Mouse (Mus musculus): ENCODE data around the gene Ncaph2.

Gene Ncaph2

GRCm38 (mm10) chr15:89341678-89342077 lies 13.8 kb upstream of the Ncaph2 start:
- DNase-seq (ENCODE audit: extremely low spot score, low spot score): no peak

GRCm38 (mm10) chr15:89343325-89343724 lies 12.2 kb upstream of the Ncaph2 start:
- DNase-seq (ENCODE audit: extremely low spot score, low spot score): no peak

DNA sequence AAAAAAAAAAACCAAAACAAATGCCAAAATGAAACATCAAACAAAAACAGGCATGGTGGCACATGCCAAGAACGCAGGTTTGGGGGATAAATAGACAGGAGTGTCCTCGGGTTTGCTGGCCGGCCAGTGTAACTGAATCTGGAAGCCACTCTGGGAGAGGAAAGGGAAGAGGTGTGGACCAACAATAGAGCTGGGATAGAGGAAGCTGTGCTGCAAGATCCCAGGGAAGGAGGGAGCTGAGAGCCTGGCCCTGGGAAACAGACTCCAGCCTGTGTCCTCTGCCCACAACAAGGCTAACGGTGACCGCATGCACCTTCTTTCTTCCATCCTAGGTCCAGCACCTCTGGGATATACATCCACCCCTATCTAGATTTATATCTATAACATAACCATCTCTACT lies 5.1 kb upstream of the Ncaph2 start:
- DNase-seq (ENCODE audit: extremely low spot score, low spot score): no peak

- no peak for DNase-seq (ENCODE audit: extremely low spot score, low spot score)
These were observed 4.2 kb upstream of the Ncaph2 start for GRCm38 (mm10) chr15:89351302-89351701.

DNA sequence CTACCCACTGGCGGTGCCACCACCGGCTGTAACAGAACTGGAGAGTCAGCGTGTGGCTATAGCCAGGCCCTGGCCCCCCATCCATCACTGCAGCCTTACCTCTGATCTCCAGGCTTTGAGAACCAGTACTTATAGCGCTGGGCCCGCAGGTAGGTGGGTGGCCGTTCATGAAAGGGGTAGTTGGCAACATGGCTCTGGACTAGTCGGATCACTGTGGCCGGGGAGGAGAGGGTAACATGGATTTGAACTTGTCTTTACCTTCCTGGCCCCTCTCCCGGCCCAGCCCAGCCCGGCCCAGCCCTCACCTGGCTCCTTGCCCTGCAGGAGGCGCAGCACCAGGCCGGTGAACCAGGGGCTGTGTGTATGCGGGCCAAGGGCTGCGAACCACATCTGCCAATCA lies 3.5 kb upstream of the Ncaph2 start:
- no peak for DNase-seq (ENCODE audit: extremely low spot score, low spot score)

DNA sequence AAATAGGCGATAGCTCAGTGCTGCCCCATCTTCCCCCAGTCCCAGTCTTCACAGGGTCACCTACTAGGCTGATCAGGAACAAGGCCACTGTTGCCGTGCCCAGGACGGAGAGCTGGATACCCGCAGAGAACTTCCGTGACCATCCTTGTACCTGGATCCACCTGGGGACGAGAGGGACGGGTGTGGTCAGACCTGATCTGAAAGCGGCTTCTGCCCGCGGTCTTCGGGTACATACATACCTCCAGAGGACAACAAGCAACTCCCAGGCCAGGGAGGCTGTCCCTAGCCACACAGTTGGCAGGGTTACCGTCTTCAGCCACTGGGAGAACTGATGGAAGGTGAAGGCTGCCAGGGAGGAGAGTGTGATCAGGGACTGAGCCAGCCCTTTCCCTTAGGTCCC lies 2.7 kb upstream of the Ncaph2 start:
- DNase-seq (ENCODE audit: extremely low spot score, low spot score): no peak

DNA sequence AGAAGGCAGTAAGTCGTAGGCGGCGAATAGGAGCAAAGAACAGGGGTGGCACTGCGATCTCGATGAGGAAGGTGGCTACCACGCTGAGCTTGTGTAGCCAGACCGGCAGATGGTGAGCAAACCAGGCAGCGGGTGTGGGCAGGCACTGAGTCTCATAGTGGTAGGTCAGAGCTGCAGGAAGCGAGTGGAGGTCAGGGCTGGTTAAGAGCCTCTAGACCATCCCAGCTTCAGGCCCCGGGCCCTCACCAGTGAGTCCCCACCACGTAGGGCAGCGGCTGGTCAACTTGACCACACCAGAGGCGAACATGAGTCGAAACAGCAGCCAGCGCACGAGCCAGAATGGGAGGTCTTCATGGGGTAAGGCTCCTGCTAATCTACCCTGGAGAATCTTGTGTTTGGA lies 1.7 kb upstream of the Ncaph2 start:
- DNase-seq (ENCODE audit: extremely low spot score, low spot score): no peak

DNA sequence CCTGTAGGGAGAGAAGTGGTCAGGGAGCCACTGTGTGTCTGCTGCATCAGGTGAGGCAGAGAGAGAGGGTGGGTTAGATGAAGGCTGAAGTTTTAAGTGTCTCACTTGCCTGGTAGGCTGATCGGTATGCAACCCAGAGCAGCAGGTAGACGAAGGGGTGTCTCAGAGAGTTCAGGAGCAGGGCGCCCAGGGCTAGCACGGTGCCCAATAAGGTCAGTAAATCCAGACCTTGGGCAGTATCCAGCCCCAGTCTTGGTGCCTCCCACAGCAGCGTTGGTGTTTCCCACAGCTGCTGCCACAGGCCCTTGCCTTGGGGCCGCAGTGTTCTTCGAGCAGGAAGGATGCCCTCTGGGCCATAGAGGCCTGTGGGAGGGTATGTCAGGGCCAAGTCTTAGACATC lies 1.1 kb upstream of the Ncaph2 start:
- DNase-seq (ENCODE audit: extremely low spot score, low spot score): no peak

DNA sequence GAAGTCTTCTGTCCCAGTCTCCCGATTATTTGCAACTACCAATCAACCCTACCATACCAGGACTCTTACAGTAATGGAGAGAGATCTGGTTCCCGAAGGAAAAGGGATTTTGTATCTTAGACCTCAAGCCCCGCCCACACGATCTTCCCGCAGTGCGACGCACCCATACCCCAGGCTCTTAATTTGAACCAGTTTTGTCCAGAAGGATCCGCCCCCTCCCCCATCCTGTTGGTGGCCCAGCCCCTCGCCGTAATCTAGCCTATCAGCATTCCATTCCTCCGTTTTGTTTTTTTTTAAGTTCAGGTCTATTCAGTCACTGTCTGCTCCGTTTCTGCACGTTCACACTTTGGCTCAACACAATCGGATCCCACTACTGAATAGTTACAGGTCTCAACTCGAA lies 853 bp downstream of the Ncaph2 start:
- peak; percentile 88 for DNase-seq (ENCODE audit: extremely low spot score, low spot score)

GRCm38 (mm10) chr15:89358784-89359183 lies 3.3 kb downstream of the Ncaph2 start:
- no peak for DNase-seq (ENCODE audit: extremely low spot score, low spot score)

- no peak for DNase-seq (ENCODE audit: extremely low spot score, low spot score)
These were observed 7.5 kb downstream of the Ncaph2 start for GRCm38 (mm10) chr15:89363051-89363450.

- no peak for DNase-seq (ENCODE audit: extremely low spot score, low spot score)
These were observed 9.6 kb downstream of the Ncaph2 start for GRCm38 (mm10) chr15:89365141-89365551.

DNA sequence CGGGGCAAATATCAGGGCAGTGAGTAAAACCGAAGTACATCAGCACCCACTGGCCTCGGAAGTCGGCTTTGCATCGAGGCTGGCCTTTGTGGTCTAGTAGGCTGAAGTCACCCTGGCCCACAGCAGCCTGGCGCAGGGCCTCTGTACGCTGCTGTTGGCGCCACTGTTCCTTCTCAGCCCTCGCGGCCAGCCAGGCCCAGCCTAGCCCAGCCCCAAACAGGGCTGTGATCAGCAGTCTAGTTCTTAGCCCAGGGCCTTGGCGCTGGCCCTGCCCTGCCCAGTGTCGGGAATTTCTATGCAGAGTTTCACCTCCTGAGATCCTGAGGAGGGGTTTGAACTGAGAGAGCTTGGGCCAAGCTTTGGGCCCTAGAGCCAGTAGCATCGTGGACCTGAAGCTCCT lies 16.5 kb downstream of the Ncaph2 start:
- DNase-seq (ENCODE audit: extremely low spot score, low spot score): no peak

DNA sequence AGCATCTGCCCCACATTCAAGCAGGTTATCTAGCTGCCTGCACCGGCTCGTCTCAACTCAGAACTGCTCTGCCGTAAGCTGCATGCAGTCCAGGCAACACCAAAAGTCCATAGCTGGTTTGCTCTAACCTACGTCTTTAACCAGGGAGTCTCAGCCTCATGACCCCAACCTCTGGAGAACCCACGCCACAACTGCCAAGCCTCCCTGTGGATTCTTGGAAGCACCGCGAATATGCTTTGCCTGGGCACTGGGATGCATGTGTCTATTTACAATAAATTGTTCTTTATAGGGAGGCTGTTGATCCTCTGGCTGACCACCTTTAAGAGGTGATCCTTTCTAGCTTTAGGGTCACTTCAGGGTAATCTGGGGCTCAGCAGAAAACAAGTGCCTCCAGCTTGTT lies 17.0 kb downstream of the Ncaph2 start:
- no peak for DNase-seq (ENCODE audit: extremely low spot score, low spot score)

DNA sequence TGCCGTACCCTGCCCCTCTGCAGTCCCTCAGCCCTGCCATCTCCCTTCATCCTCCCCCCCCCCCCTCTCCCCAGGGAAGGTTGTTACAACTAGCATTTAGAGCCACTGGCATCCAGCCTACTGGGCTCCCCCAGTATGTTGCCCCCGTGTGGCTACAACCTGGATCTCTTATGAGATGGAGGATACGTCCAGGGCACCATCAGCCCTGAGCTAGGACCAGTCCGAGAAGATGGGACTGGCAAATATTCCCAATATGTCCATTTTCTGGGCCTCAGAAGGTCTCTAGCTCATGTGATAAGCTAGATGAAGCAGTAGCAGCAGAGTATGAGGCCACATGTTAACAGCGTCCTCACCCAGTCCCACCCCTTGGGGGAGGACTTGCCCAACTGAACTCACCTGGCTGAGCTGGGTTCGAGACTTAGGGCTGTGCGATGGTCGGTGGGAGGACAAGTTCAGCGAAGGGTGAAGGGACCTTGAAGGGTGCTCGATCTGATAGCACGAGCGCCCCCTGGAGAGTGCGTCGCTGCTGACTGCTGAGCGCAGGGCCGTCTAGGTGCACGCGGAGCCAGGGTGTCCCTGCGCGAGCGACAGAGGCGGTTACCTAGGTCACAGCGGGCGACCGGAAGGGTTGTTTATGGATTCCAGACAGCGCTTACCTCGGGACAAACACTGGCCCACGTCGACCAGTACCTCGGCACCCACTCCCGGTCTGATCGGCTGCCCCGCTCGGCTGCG lies 17.7 kb downstream of the Ncaph2 start:
- peak; percentile 78 for DNase-seq (ENCODE audit: extremely low spot score, low spot score)

DNA sequence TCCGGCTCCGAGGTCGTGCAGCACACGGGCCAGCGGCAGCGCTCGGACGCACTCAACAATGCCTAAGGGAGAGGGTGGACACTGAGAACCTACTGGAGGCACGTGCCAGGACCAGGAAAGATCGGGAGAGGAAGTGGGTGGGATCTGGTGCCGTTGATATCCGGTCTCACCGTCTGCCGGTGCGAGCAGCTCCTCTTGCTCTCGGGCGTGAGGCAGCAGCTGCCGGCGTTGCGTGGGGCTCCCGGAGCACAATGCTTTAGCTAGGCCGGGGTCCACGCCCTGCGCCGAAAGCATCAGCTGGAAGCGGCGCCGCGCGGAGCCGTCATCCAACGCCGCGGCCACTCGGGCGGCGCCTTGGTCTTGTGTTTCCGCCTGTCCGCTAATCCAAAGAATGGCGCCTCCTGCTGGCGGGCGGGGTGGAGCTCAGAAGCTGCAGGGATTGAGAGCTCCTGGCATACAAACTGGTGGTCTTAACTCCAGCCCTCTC lies 18.3 kb downstream of the Ncaph2 start, which contains the start of gene Sco2:
TSS of gene Sco2 (minus strand) at position 85 of the 487 bp plus-strand sequence.
- DNase-seq (ENCODE audit: extremely low spot score, low spot score): peak; percentile 99

- no peak for DNase-seq (ENCODE audit: extremely low spot score, low spot score)
These were observed 18.8 kb downstream of the Ncaph2 start for GRCm38 (mm10) chr15:89374340-89374739.

GRCm38 (mm10) chr15:89374801-89375534 lies 19.4 kb downstream of the Ncaph2 start:
- DNase-seq (ENCODE audit: extremely low spot score, low spot score): no peak

DNA sequence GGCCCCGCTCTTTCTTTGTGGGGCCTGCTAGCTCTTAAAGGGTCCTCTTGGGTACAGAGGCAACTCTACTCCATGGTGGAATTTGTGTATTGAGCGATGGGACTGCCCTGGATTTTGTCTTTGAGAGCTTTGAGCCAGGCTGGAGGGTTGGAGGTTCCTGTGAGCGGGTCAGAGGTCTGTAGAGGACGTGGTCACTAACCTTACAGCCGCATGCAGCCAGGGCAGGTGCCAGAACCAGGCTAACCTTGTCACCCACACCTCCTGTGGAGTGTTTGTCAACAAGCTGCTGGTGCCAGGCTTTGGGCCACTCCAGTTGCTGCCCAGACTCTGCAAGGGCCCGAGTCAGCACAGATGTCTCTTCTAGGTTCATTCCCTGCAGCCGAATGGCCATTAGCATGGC lies 20.5 kb downstream of the Ncaph2 start:
- DNase-seq (ENCODE audit: extremely low spot score, low spot score): no peak

GRCm38 (mm10) chr15:89376957-89377356 lies 21.4 kb downstream of the Ncaph2 start, which contains the start of gene Tymp:
Gene Tymp, minus strand, starts transcription at chr15:89377039.
- peak; percentile 25 for DNase-seq (ENCODE audit: extremely low spot score, low spot score)

- peak; percentile 28 for DNase-seq (ENCODE audit: extremely low spot score, low spot score)
These were observed 21.8 kb downstream of the Ncaph2 start for GRCm38 (mm10) chr15:89377362-89377761.

Data from neural tube, embryonic 10.5 days (tissue).